Mouse (Mus musculus): ENCODE results near the gene Cyp27b1. TPM values are rescaled to one million over a fixed set of nuclear protein-coding genes. Genes with fewer than 3 reads are reported as not detected.
"Not testable (repeated sequence)": the region's sequence is repeated elsewhere in the genome, so short reads cannot be mapped to it uniquely, and the experiment has no call there.

Gene Cyp27b1
- polyA plus RNA-seq, 1 experiment from 2014 or later: 0.11 TPM

- peak overlapping the region; percentile 2; the same call in 1 of the 2 replicates for H3K27ac ChIP-seq
- WGBS: 2% methylated on average over 9 of the region's 9 CpGs
- H3K27me3 ChIP-seq (ENCODE audit: poor library complexity, severe bottlenecking): peaks cover 42% of the 10 kb centered on the region
- peak; percentile 83 for DNase-seq (ENCODE audit: extremely low spot score, low spot score)
- H3K4me3 ChIP-seq: peak overlapping the region; percentile 97
- H3K36me3 ChIP-seq (replicated peaks): peaks cover 42% of the 10 kb centered on the region
- H3K9me3 ChIP-seq: no peaks in the 10 kb centered on the region
- peaks cover 47% of the 10 kb centered on the region for H3K4me1 ChIP-seq
These were observed 10.1 kb downstream of the Cyp27b1 start for GRCm38 (mm10) chr10:127058161-127058560.

- 11% methylated on average over 8 of the region's 8 CpGs for WGBS
These were observed 10.7 kb downstream of the Cyp27b1 start for GRCm38 (mm10) chr10:127058708-127059107.

GRCm38 (mm10) chr10:127059174-127059967 lies 11.3 kb downstream of the Cyp27b1 start:
- peak overlapping the region; percentile 96 for H3K27ac ChIP-seq
- H3K9me3 ChIP-seq: no peaks in the 10 kb centered on the region
- peaks cover 49% of the 10 kb centered on the region for H3K4me1 ChIP-seq
- peaks cover 42% of the 10 kb centered on the region for H3K27me3 ChIP-seq (ENCODE audit: poor library complexity, severe bottlenecking)
- peak overlapping the region; percentile 97 for H3K4me3 ChIP-seq
- H3K36me3 ChIP-seq (replicated peaks): peaks cover 36% of the 10 kb centered on the region
- 1% methylated on average over 76 of the region's 92 CpGs for WGBS
- DNase-seq (ENCODE audit: extremely low spot score, low spot score): peak; percentile 52

More at GRCm38 (mm10) chr10:127058708-127059107, 10.7 kb downstream of the Cyp27b1 start:
- no peak for DNase-seq (ENCODE audit: extremely low spot score, low spot score)
- peak overlapping the region; percentile 96; the same call in 1 of the 2 replicates for H3K27ac ChIP-seq
- no peaks in the 10 kb centered on the region for H3K9me3 ChIP-seq
- H3K4me1 ChIP-seq: peaks cover 47% of the 10 kb centered on the region
- H3K27me3 ChIP-seq (ENCODE audit: poor library complexity, severe bottlenecking): peaks cover 42% of the 10 kb centered on the region
- peaks cover 40% of the 10 kb centered on the region for H3K36me3 ChIP-seq (replicated peaks)
- H3K4me3 ChIP-seq: peak overlapping the region; percentile 97

- H3K27me3 ChIP-seq (ENCODE audit: poor library complexity, severe bottlenecking): peaks cover 42% of the 10 kb centered on the region
- peaks cover 58% of the 10 kb centered on the region for H3K4me1 ChIP-seq
- no peaks in the 10 kb centered on the region for H3K9me3 ChIP-seq
- H3K36me3 ChIP-seq (replicated peaks): peaks cover 36% of the 10 kb centered on the region
- H3K27ac ChIP-seq: peak within 1 kb of the TSS; percentile 96
- WGBS: under 1% methylated on average over 61 of the region's 72 CpGs
- H3K4me3 ChIP-seq: peak within 1 kb of the TSS; percentile 97
- DNase-seq (ENCODE audit: extremely low spot score, low spot score): peak; percentile 72
These were observed 12.2 kb downstream of the Cyp27b1 start, which contains the start of gene March9 for GRCm38 (mm10) chr10:127059968-127060916. March9 (minus strand) TSS chr10:127060184.

- WGBS: 29% methylated on average over 5 of the region's 5 CpGs
- no peak for DNase-seq (ENCODE audit: extremely low spot score, low spot score)
- peaks cover 66% of the 10 kb centered on the region for H3K4me1 ChIP-seq
- peak overlapping the region; percentile 65 for H3K27ac ChIP-seq
- H3K4me3 ChIP-seq: peak overlapping the region; percentile 97
- H3K9me3 ChIP-seq: no peaks in the 10 kb centered on the region
- H3K27me3 ChIP-seq (ENCODE audit: poor library complexity, severe bottlenecking): peaks cover 42% of the 10 kb centered on the region
- peaks cover 36% of the 10 kb centered on the region for H3K36me3 ChIP-seq (replicated peaks)
These were observed 13.0 kb downstream of the Cyp27b1 start for GRCm38 (mm10) chr10:127061085-127061484.

- Histone ChIP-seq H3K27me3 (ENCODE audit: poor library complexity, severe bottlenecking) (peaks cover 42% of the 10 kb centered on the region), H3K27ac (0 out of 2 replicates have a peak overlapping the region, but pooled peaks have one; percentile 65)
These were observed 13.5 kb downstream of the Cyp27b1 start for GRCm38 (mm10) chr10:127061513-127061912.

GRCm38 (mm10) chr10:127062101-127062500 lies 14.1 kb downstream of the Cyp27b1 start:
- Histone ChIP-seq H3K36me3 (replicated peaks) (peaks cover 36% of the 10 kb centered on the region), H3K27me3 (ENCODE audit: poor library complexity, severe bottlenecking) (peaks cover 42% of the 10 kb centered on the region), H3K4me1 (peaks cover 72% of the 10 kb centered on the region)
- H3K27ac ChIP-seq; DNase-seq (ENCODE audit: extremely low spot score, low spot score); H3K9me3 ChIP-seq; H3K4me3 ChIP-seq: not testable (repeated sequence)
- 85% methylated on average over 4 of the region's 4 CpGs for WGBS

More at GRCm38 (mm10) chr10:127061513-127061912, 13.5 kb downstream of the Cyp27b1 start:
- Histone ChIP-seq H3K36me3 (replicated peaks) (peaks cover 36% of the 10 kb centered on the region), H3K9me3 (no peaks in the 10 kb centered on the region), H3K4me1 (peaks cover 68% of the 10 kb centered on the region), H3K4me3 (peak overlapping the region; percentile 97; the same call in 1 of the 2 replicates)
- no peak for DNase-seq (ENCODE audit: extremely low spot score, low spot score)
- 77% methylated on average over 2 of the region's 2 CpGs for WGBS

- DNase-seq (ENCODE audit: extremely low spot score, low spot score): no peak
- peaks cover 75% of the 10 kb centered on the region for H3K4me1 ChIP-seq
- WGBS: 81% methylated on average over 5 of the region's 5 CpGs
- H3K27me3 ChIP-seq (ENCODE audit: poor library complexity, severe bottlenecking): peaks cover 42% of the 10 kb centered on the region
- peak overlapping the region; percentile 86; the same call in 1 of the 2 replicates for H3K4me3 ChIP-seq
- peak overlapping the region; percentile 99; the same call in 1 of the 2 replicates for H3K27ac ChIP-seq
- peaks cover 36% of the 10 kb centered on the region for H3K36me3 ChIP-seq (replicated peaks)
- no peaks in the 10 kb centered on the region for H3K9me3 ChIP-seq
These were observed 14.5 kb downstream of the Cyp27b1 start for GRCm38 (mm10) chr10:127062503-127062902.

GRCm38 (mm10) chr10:127063239-127063872 lies 15.3 kb downstream of the Cyp27b1 start, which contains the start of gene Cdk4:
Cdk4 (plus strand) TSS chr10:127063534.
- Histone ChIP-seq H3K4me1 (peaks cover 77% of the 10 kb centered on the region), H3K27me3 (ENCODE audit: poor library complexity, severe bottlenecking) (peaks cover 37% of the 10 kb centered on the region), H3K9me3 (no peaks in the 10 kb centered on the region), H3K4me3 (peak within 1 kb of the TSS; percentile 86), H3K36me3 (replicated peaks) (peaks cover 43% of the 10 kb centered on the region), H3K27ac (peak within 1 kb of the TSS; percentile 99)
- peak; percentile 100 for DNase-seq (ENCODE audit: extremely low spot score, low spot score)
- WGBS: under 1% methylated on average over 46 of the region's 46 CpGs

- no peaks in the 10 kb centered on the region for H3K9me3 ChIP-seq
- 16% methylated on average over 37 of the region's 37 CpGs for WGBS
- DNase-seq (ENCODE audit: extremely low spot score, low spot score): no peak
- H3K4me1 ChIP-seq: peaks cover 77% of the 10 kb centered on the region
- peak overlapping the region; percentile 86 for H3K4me3 ChIP-seq
- peak overlapping the region; percentile 99 for H3K27ac ChIP-seq
- H3K36me3 ChIP-seq (replicated peaks): peaks cover 48% of the 10 kb centered on the region
- H3K27me3 ChIP-seq (ENCODE audit: poor library complexity, severe bottlenecking): peaks cover 29% of the 10 kb centered on the region
These were observed 16.1 kb downstream of the Cyp27b1 start for GRCm38 (mm10) chr10:127063913-127064870.

GRCm38 (mm10) chr10:127065981-127066380 lies 17.9 kb downstream of the Cyp27b1 start:
- Histone ChIP-seq H3K4me3 (peak overlapping the region; percentile 25; the same call in 1 of the 2 replicates), H3K9me3 (no peaks in the 10 kb centered on the region), H3K27ac (no peak overlapping the region), H3K4me1 (peaks cover 70% of the 10 kb centered on the region), H3K36me3 (replicated peaks) (peaks cover 48% of the 10 kb centered on the region), H3K27me3 (ENCODE audit: poor library complexity, severe bottlenecking) (peaks cover 11% of the 10 kb centered on the region)
- no peak for DNase-seq (ENCODE audit: extremely low spot score, low spot score)
- WGBS: 91% methylated on average over 9 of the region's 9 CpGs
